Mouse (Mus musculus): ENCODE measurements around the gene Irx4.

DNA sequence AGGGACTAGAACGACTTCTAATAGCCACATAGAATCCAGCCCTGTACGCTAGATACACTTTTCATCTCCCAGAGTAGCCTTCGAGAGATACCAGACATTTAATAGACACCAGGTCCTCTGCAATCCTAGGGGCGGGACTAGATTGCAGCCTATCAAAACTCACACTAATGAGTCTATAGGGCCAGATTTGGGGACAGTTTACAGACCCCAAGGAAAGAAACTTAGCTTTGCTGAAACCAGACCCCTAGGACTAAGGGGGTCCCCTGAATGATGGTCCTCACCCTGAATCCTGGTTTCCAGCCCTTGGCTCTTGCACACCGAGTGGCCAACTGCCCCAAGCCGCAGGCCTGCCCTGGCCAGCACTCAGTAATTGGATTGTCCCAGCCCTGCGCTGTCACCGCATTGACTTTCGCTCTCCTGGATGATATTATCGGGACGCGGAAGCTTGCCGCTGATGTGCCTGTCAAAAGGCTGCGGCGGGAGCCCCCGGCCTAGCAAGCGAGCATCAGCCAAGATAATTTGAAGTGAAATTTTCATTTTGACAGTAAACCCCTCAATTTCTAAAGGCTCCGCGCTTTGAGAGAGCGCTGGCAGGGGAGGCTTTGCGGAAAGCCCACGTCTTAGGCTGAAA is 10.3 kb downstream of the Irx4 start:
- TF ChIP-seq CTCF (IDR thresholded peaks at IDR 0.05; ENCODE audit: borderline replicate concordance, insufficient read depth, low read depth, low read length) (no peak), POLR2A (IDR thresholded peaks at IDR 0.05; ENCODE audit: borderline replicate concordance, insufficient read depth, low read length) (no peak)
